Mouse (Mus musculus) liver, embryonic 14.5 days (tissue): ENCODE results near the gene Gm16181.

Source experiments
- CTCF ChIP-seq: IDR thresholded peaks from 2 replicates; pipeline ENCODE4 v1.5.1; 2016; ENCODE audit warnings: antibody characterized with exemption, low read depth, control low read depth
- EP300 ChIP-seq: IDR thresholded peaks from 2 replicates; pipeline ENCODE4 v1.6.1; 2016; ENCODE audit warnings: antibody characterized with exemption, low read depth

- TF ChIP-seq CTCF (no peak), EP300 (no peak)
Observed at GRCm38 (mm10) chr17:35232659-35233058, 12.0 kb downstream of the Gm16181 start.
